Mouse (Mus musculus) kidney, adult 2 months (tissue): ENCODE measurements around the gene Cysrt1.

ENCODE experiments used
- CTCF ChIP-seq: fragments of 200-500 bp; conservative IDR thresholded peaks from 2 replicates; pipeline ENCODE4 v1.5.1; 2011; ENCODE audit warnings: low read depth, mild to moderate bottlenecking, control low read depth, low read length, moderate library complexity, mixed read lengths; ENCODE audit not compliant: insufficient read depth, insufficient read length
- POLR2A ChIP-seq: fragments of 200-500 bp; IDR thresholded peaks from one replicate; pipeline ENCODE4 v1.6.1; 2011; ENCODE audit warnings: low read depth, low read length, control low read depth

GRCm38 (mm10) chr2:25236614-25237013 is 5.6 kb downstream of the Cysrt1 start, which contains the start of gene Rnf224:
- no peak for TF ChIP-seq CTCF
- TF ChIP-seq POLR2A: no peak
